Mouse (Mus musculus): ENCODE measurements around the gene Lmntd2. TPM values are rescaled to one million over a fixed set of nuclear protein-coding genes. Genes with fewer than 3 reads are reported as not detected.

Lmntd2 gene
- polyA plus RNA-seq, 1 experiment, result 0.05 TPM

GRCm38 (mm10) chr7:141196619-141197282 is 17.1 kb downstream of the Lmntd2 start:
- no peak overlapping the region for H3ac ChIP-seq (ENCODE audit: control insufficient read depth, insufficient read length, low read depth)
- H3K36me3 ChIP-seq (ENCODE audit: control insufficient read depth, insufficient read depth), result peaks cover 6% of the 10 kb centered on the region
- TF ChIP-seq FOSL1 (IDR thresholded peaks at IDR 0.05; ENCODE audit: insufficient read depth, low read length, poor library complexity, severe bottlenecking) (no peak), MAX (IDR thresholded peaks at IDR 0.05) (no peak), CTCF (IDR thresholded peaks at IDR 0.05; ENCODE audit: control insufficient read depth, insufficient read depth, insufficient read length) (no peak), USF1 (IDR thresholded peaks at IDR 0.05; ENCODE audit: low read depth) (no peak), CEBPB (IDR thresholded peaks at IDR 0.05; ENCODE audit: low read depth) (no peak), MYOG (IDR thresholded peaks at IDR 0.05; ENCODE audit: control insufficient read depth, extremely low read depth, insufficient read length) (no peak), MYOD1 (IDR thresholded peaks at IDR 0.05; ENCODE audit: control insufficient read depth, insufficient read length, low read depth) (no peak)
- H3K79me3 ChIP-seq (ENCODE audit: low read depth), result peaks cover 5% of the 10 kb centered on the region
- no peak overlapping the region for H3K4me3 ChIP-seq (ENCODE audit: insufficient read depth, poor library complexity, severe bottlenecking)
- peaks cover 11% of the 10 kb centered on the region for H3K27me3 ChIP-seq (ENCODE audit: control insufficient read depth, insufficient read depth, insufficient read length)
- H3K79me2 ChIP-seq (ENCODE audit: control insufficient read depth, insufficient read depth), result peaks cover 19% of the 10 kb centered on the region

GRCm38 (mm10) chr7:141195754-141196153 is 18.1 kb downstream of the Lmntd2 start:
- TF ChIP-seq MYOD1 (IDR thresholded peaks at IDR 0.05; ENCODE audit: control insufficient read depth, insufficient read length, low read depth) (no peak), FOSL1 (IDR thresholded peaks at IDR 0.05; ENCODE audit: insufficient read depth, low read length, poor library complexity, severe bottlenecking) (no peak), CEBPB (IDR thresholded peaks at IDR 0.05; ENCODE audit: low read depth) (no peak), CTCF (IDR thresholded peaks at IDR 0.05; ENCODE audit: control insufficient read depth, insufficient read depth, insufficient read length) (no peak), USF1 (IDR thresholded peaks at IDR 0.05; ENCODE audit: low read depth) (no peak), MYOG (IDR thresholded peaks at IDR 0.05; ENCODE audit: control insufficient read depth, extremely low read depth, insufficient read length) (no peak), MAX (IDR thresholded peaks at IDR 0.05) (no peak)
- Histone ChIP-seq H3K4me3 (ENCODE audit: insufficient read depth, poor library complexity, severe bottlenecking) (no peak overlapping the region), H3K79me2 (ENCODE audit: control insufficient read depth, insufficient read depth) (peaks cover 20% of the 10 kb centered on the region), H3ac (ENCODE audit: control insufficient read depth, insufficient read length, low read depth) (no peak overlapping the region), H3K36me3 (ENCODE audit: control insufficient read depth, insufficient read depth) (peaks cover 8% of the 10 kb centered on the region), H3K27me3 (ENCODE audit: control insufficient read depth, insufficient read depth, insufficient read length) (peaks cover 7% of the 10 kb centered on the region), H3K79me3 (ENCODE audit: low read depth) (peaks cover 6% of the 10 kb centered on the region)

- TF ChIP-seq CTCF (IDR thresholded peaks at IDR 0.05; ENCODE audit: control insufficient read depth, insufficient read depth, insufficient read length), result no peak
- no peak for TF ChIP-seq MAX (IDR thresholded peaks at IDR 0.05)
- TF ChIP-seq MYOD1 (IDR thresholded peaks at IDR 0.05; ENCODE audit: control insufficient read depth, insufficient read length, low read depth), result no peak
- TF ChIP-seq MYOG (IDR thresholded peaks at IDR 0.05; ENCODE audit: control insufficient read depth, extremely low read depth, insufficient read length), result no peak
- no peak for TF ChIP-seq FOSL1 (IDR thresholded peaks at IDR 0.05; ENCODE audit: insufficient read depth, low read length, poor library complexity, severe bottlenecking)
- TF ChIP-seq USF1 (IDR thresholded peaks at IDR 0.05; ENCODE audit: low read depth), result no peak
- no peak for TF ChIP-seq CEBPB (IDR thresholded peaks at IDR 0.05; ENCODE audit: low read depth)
- Histone ChIP-seq H3K79me3 (ENCODE audit: low read depth) (peaks cover 6% of the 10 kb centered on the region), H3K27me3 (ENCODE audit: control insufficient read depth, insufficient read depth, insufficient read length) (peaks cover under 1% of the 10 kb centered on the region), H3K36me3 (ENCODE audit: control insufficient read depth, insufficient read depth) (peaks cover 14% of the 10 kb centered on the region), H3ac (ENCODE audit: control insufficient read depth, insufficient read length, low read depth) (peak overlapping the region; percentile 74), H3K4me3 (ENCODE audit: insufficient read depth, poor library complexity, severe bottlenecking) (peak overlapping the region; percentile 34), H3K79me2 (ENCODE audit: control insufficient read depth, insufficient read depth) (peaks cover 20% of the 10 kb centered on the region)
Observed at GRCm38 (mm10) chr7:141194830-141195229, 19.1 kb downstream of the Lmntd2 start.

- peaks cover 6% of the 10 kb centered on the region for H3K79me3 ChIP-seq (ENCODE audit: low read depth)
- H3ac ChIP-seq (ENCODE audit: control insufficient read depth, insufficient read length, low read depth), result peak overlapping the region; percentile 74
- TF ChIP-seq CEBPB (IDR thresholded peaks at IDR 0.05; ENCODE audit: low read depth), result no peak
- no peak for TF ChIP-seq MAX (IDR thresholded peaks at IDR 0.05)
- no peak for TF ChIP-seq CTCF (IDR thresholded peaks at IDR 0.05; ENCODE audit: control insufficient read depth, insufficient read depth, insufficient read length)
- no peak for TF ChIP-seq MYOG (IDR thresholded peaks at IDR 0.05; ENCODE audit: control insufficient read depth, extremely low read depth, insufficient read length)
- no peak for TF ChIP-seq MYOD1 (IDR thresholded peaks at IDR 0.05; ENCODE audit: control insufficient read depth, insufficient read length, low read depth)
- TF ChIP-seq USF1 (IDR thresholded peaks at IDR 0.05; ENCODE audit: low read depth), result no peak
- TF ChIP-seq FOSL1 (IDR thresholded peaks at IDR 0.05; ENCODE audit: insufficient read depth, low read length, poor library complexity, severe bottlenecking), result no peak
Observed at GRCm38 (mm10) chr7:141194409-141194808, 19.5 kb downstream of the Lmntd2 start.

GRCm38 (mm10) chr7:141193948-141194347 is 19.9 kb downstream of the Lmntd2 start, which contains the start of the genes Hras and Lrrc56:
Gene Hras, minus strand, starts transcription at chr7:141194005.
Gene Lrrc56, plus strand, starts transcription at chr7:141194157.
- peak within 1 kb of the TSS; percentile 94 for H3ac ChIP-seq (ENCODE audit: control insufficient read depth, insufficient read length, low read depth)
- peak within 1 kb of the TSS; percentile 56 for H3K4me3 ChIP-seq (ENCODE audit: insufficient read depth, poor library complexity, severe bottlenecking)
- TF ChIP-seq FOSL1 (IDR thresholded peaks at IDR 0.05; ENCODE audit: insufficient read depth, low read length, poor library complexity, severe bottlenecking) (no peak), MAX (IDR thresholded peaks at IDR 0.05) (no peak), MYOD1 (IDR thresholded peaks at IDR 0.05; ENCODE audit: control insufficient read depth, insufficient read length, low read depth) (no peak), MYOG (IDR thresholded peaks at IDR 0.05; ENCODE audit: control insufficient read depth, extremely low read depth, insufficient read length) (no peak), CEBPB (IDR thresholded peaks at IDR 0.05; ENCODE audit: low read depth) (no peak), CTCF (IDR thresholded peaks at IDR 0.05; ENCODE audit: control insufficient read depth, insufficient read depth, insufficient read length) (no peak), USF1 (IDR thresholded peaks at IDR 0.05; ENCODE audit: low read depth) (no peak)
- H3K27me3 ChIP-seq (ENCODE audit: control insufficient read depth, insufficient read depth, insufficient read length), result no peaks in the 10 kb centered on the region
- peaks cover 20% of the 10 kb centered on the region for H3K79me2 ChIP-seq (ENCODE audit: control insufficient read depth, insufficient read depth)
- H3K36me3 ChIP-seq (ENCODE audit: control insufficient read depth, insufficient read depth), result peaks cover 14% of the 10 kb centered on the region
- H3K79me3 ChIP-seq (ENCODE audit: low read depth), result peaks cover 6% of the 10 kb centered on the region

More at GRCm38 (mm10) chr7:141194409-141194808, 19.5 kb downstream of the Lmntd2 start:
- Histone ChIP-seq H3K27me3 (ENCODE audit: control insufficient read depth, insufficient read depth, insufficient read length) (no peaks in the 10 kb centered on the region), H3K4me3 (ENCODE audit: insufficient read depth, poor library complexity, severe bottlenecking) (peak overlapping the region; percentile 34), H3K36me3 (ENCODE audit: control insufficient read depth, insufficient read depth) (peaks cover 14% of the 10 kb centered on the region), H3K79me2 (ENCODE audit: control insufficient read depth, insufficient read depth) (peaks cover 20% of the 10 kb centered on the region)

Data from C2C12 (cell line).